Mouse (Mus musculus) kidney, adult 10 weeks (tissue): ENCODE data around the gene Clybl. TPM values are rescaled to one million over a fixed set of nuclear protein-coding genes. Genes with fewer than 3 reads are reported as not detected.

Source experiments
- polyA plus RNA-seq: library from polyadenylated mRNA; stranded (reverse); fragments of 350-450 nt; fragmentation: Illumina TruSeq; extraction: RNeasy Lipid Tissue Mini Kit (QIAGEN cat#74804); gene quantifications from one replicate; pipeline ENCODE4 v1.2.3, GENCODE M21; 2014; ENCODE audit warnings: low read depth, low replicate concordance

Gene Clybl
- 169 TPM for polyA plus RNA-seq

DNA sequence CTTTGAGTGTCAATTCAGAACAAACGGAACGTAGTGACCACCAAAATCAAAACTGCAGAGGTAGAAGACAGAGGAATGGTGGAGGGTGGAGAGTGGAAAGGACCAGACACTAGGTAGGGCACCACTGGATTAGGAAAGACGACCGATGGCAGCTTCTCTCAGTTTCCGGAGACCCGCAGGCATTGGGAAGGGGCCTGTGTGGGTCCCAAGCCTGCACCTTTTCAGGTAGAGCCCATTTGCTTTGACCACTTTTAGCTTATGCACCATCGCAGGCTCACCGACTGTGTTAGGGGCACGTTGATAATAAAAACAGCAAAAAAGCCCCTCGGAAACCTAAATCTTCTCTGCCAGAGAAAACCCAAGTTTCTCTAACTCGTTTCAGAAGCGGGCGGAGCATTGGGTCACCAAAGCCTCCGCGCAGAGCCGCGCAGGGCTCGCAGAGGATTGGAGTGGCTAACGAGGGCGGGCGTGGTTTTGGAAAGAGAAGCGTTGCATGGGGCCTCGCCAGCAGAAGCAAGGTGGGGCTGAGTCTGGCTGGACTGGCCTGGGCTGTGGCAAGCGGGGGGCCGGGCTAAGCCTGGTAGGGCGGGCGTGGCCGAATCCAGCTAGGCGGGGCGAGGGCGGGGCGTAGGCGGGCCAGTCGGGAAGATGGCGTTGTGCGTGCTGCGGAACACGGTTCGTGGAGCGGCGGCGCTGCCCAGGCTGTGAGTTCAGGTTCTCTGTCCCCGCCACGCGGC, at the start of gene Clybl:
TSS of gene Clybl (plus strand) at position 627 of the 737 bp plus-strand sequence.

DNA sequence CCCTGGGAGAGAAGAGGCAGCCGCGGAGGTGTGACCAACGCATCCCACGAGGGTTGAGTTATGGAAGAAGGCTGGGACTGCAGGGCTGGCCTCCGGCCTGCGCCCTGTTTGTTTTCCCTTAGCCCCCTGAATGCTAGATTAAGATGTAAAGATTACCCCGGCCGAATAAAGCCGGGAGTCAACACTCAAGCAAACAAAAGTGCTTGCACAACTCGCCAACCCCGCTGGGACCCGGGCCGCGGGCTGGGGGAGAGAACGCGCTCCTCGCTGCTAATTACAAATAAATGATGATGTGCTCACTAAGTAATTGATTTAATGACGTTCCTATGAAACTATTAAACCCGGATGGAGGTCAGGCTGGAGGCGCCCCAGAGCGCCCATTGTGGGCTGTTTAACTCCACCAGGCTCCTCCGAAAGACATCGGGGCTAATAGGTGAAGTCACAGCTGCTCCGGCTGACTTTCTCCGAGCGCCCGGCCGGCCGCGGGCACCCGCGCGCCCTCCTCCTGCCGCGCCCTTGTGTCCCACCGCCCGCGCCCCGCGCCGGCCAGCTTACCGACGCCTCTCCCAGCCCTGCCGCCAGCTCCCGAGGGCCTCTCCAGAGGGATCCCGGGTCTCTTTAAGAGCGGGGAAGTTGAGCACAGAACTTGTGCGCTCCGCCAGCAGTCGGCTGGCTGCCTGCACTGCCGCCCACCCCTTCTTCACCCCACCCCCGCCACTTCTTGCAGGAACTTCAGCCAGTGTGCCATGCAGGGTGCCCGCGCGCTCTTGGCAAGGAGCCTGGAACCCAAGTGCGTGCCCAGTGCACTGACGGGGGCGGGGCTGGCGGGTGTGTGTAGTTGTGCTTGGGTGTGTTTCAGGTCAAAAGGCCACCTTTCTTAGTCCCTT, 269.2 kb downstream of the Clybl start, which contains the start of gene Gm5089:
TSS of gene Gm5089 (minus strand) at position 620 of the 887 bp plus-strand sequence.

Other genes starting within 250 kb of the Clybl start
- gene Gpr183, start 216.5 kb upstream of the Clybl start, polyA plus RNA-seq, result 0.40 TPM
- gene Timm8a2, start 147.0 kb upstream of the Clybl start, polyA plus RNA-seq, result not detected
- 791 TPM for gene Tm9sf2, start 74.7 kb upstream of the Clybl start, polyA plus RNA-seq